Mouse (Mus musculus): ENCODE results near the gene Bbs12. TPM values are rescaled to one million over a fixed set of nuclear protein-coding genes. Genes with fewer than 3 reads are reported as not detected.

The Bbs12 gene
- polyA plus RNA-seq, 1 experiment from 2014 or later, result 1.5 TPM

- TF ChIP-seq EP300 (IDR thresholded peaks at IDR 0.05; ENCODE audit: low read depth) (no peak), CTCF (IDR thresholded peaks at IDR 0.05; ENCODE audit: low read depth) (no peak)
- no peak for ATAC-seq
- Histone ChIP-seq H3K27me3 (ENCODE audit: insufficient read depth, low read length) (no peaks in the 10 kb centered on the region), H3K9me3 (ENCODE audit: low read length) (no peaks in the 10 kb centered on the region), H3K9ac (replicated peaks) (no peak overlapping the region), H3K4me1 (ENCODE audit: insufficient read depth) (no peaks in the 10 kb centered on the region; the same call in 1 of the 2 replicates), H3K4me2 (ENCODE audit: low read depth, low read length) (no peak overlapping the region), H3K4me3 (ENCODE audit: low read depth, low read length) (no peak overlapping the region), H3K27ac (ENCODE audit: low read depth) (no peak overlapping the region), H3K36me3 (replicated peaks; ENCODE audit: insufficient read depth, low read length) (no peaks in the 10 kb centered on the region)
- DNase-seq, result no peak
- WGBS (ENCODE audit: insufficient replicate concordance), result 58% methylated on average over 1 of the region's 1 CpGs
These were observed 32.1 kb upstream of the Bbs12 start for GRCm38 (mm10) chr3:37280221-37280620.

GRCm38 (mm10) chr3:37280871-37281270 is 31.5 kb upstream of the Bbs12 start:
- no peak for DNase-seq
- no peaks in the 10 kb centered on the region; the same call in 1 of the 2 replicates for H3K4me1 ChIP-seq (ENCODE audit: insufficient read depth)
- no peaks in the 10 kb centered on the region for H3K36me3 ChIP-seq (replicated peaks; ENCODE audit: insufficient read depth, low read length)
- H3K9ac ChIP-seq (replicated peaks), result no peak overlapping the region
- no peak overlapping the region for H3K4me3 ChIP-seq (ENCODE audit: low read depth, low read length)
- H3K27ac ChIP-seq (ENCODE audit: low read depth), result no peak overlapping the region
- H3K27me3 ChIP-seq (ENCODE audit: insufficient read depth, low read length), result no peaks in the 10 kb centered on the region
- no peak overlapping the region for H3K4me2 ChIP-seq (ENCODE audit: low read depth, low read length)
- no peak for TF ChIP-seq EP300 (IDR thresholded peaks at IDR 0.05; ENCODE audit: low read depth)
- no peak for TF ChIP-seq CTCF (IDR thresholded peaks at IDR 0.05; ENCODE audit: low read depth)
- ATAC-seq, result no peak
- no peaks in the 10 kb centered on the region for H3K9me3 ChIP-seq (ENCODE audit: low read length)
- WGBS (ENCODE audit: insufficient replicate concordance), result 29% methylated on average over 8 of the region's 8 CpGs

GRCm38 (mm10) chr3:37282299-37282922 is 29.9 kb upstream of the Bbs12 start:
- 82% methylated on average over 11 of the region's 11 CpGs for WGBS (ENCODE audit: insufficient replicate concordance)
- H3K9me3 ChIP-seq (ENCODE audit: low read length), result no peaks in the 10 kb centered on the region
- no peak for DNase-seq
- no peak for ATAC-seq
- no peaks in the 10 kb centered on the region; the same call in 1 of the 2 replicates for H3K4me1 ChIP-seq (ENCODE audit: insufficient read depth)
- H3K4me2 ChIP-seq (ENCODE audit: low read depth, low read length), result no peak overlapping the region
- no peak overlapping the region for H3K27ac ChIP-seq (ENCODE audit: low read depth)
- H3K9ac ChIP-seq (replicated peaks), result no peak overlapping the region
- TF ChIP-seq EP300 (IDR thresholded peaks at IDR 0.05; ENCODE audit: low read depth), result no peak
- TF ChIP-seq CTCF (IDR thresholded peaks at IDR 0.05; ENCODE audit: low read depth), result no peak
- H3K27me3 ChIP-seq (ENCODE audit: insufficient read depth, low read length), result no peaks in the 10 kb centered on the region
- no peaks in the 10 kb centered on the region for H3K36me3 ChIP-seq (replicated peaks; ENCODE audit: insufficient read depth, low read length)
- H3K4me3 ChIP-seq (ENCODE audit: low read depth, low read length), result no peak overlapping the region

GRCm38 (mm10) chr3:37283234-37283633 is 29.1 kb upstream of the Bbs12 start:
- Histone ChIP-seq H3K36me3 (replicated peaks; ENCODE audit: insufficient read depth, low read length) (no peaks in the 10 kb centered on the region), H3K4me3 (ENCODE audit: low read depth, low read length) (no peak overlapping the region), H3K9me3 (ENCODE audit: low read length) (no peaks in the 10 kb centered on the region), H3K27ac (ENCODE audit: low read depth) (no peak overlapping the region), H3K4me2 (ENCODE audit: low read depth, low read length) (no peak overlapping the region), H3K9ac (replicated peaks) (no peak overlapping the region), H3K4me1 (ENCODE audit: insufficient read depth) (no peaks in the 10 kb centered on the region; the same call in 1 of the 2 replicates), H3K27me3 (ENCODE audit: insufficient read depth, low read length) (no peaks in the 10 kb centered on the region)
- ATAC-seq, result no peak
- 35% methylated on average over 4 of the region's 4 CpGs for WGBS (ENCODE audit: insufficient replicate concordance)
- TF ChIP-seq EP300 (IDR thresholded peaks at IDR 0.05; ENCODE audit: low read depth) (no peak), CTCF (IDR thresholded peaks at IDR 0.05; ENCODE audit: low read depth) (no peak)
- DNase-seq, result no peak

GRCm38 (mm10) chr3:37289237-37289636 is 23.1 kb upstream of the Bbs12 start:
- no peak overlapping the region for H3K27ac ChIP-seq (ENCODE audit: low read depth)

GRCm38 (mm10) chr3:37290881-37291541 is 21.3 kb upstream of the Bbs12 start:
- Histone ChIP-seq H3K27me3 (ENCODE audit: insufficient read depth, low read length) (no peaks in the 10 kb centered on the region), H3K4me3 (ENCODE audit: low read depth, low read length) (no peak overlapping the region), H3K4me1 (ENCODE audit: insufficient read depth) (no peaks in the 10 kb centered on the region), H3K4me2 (ENCODE audit: low read depth, low read length) (no peak overlapping the region), H3K9me3 (ENCODE audit: low read length) (no peaks in the 10 kb centered on the region), H3K9ac (replicated peaks) (no peak overlapping the region), H3K36me3 (replicated peaks; ENCODE audit: insufficient read depth, low read length) (no peaks in the 10 kb centered on the region), H3K27ac (ENCODE audit: low read depth) (no peak overlapping the region)
- no peak for ATAC-seq
- TF ChIP-seq EP300 (IDR thresholded peaks at IDR 0.05; ENCODE audit: low read depth), result no peak
- no peak for TF ChIP-seq CTCF (IDR thresholded peaks at IDR 0.05; ENCODE audit: low read depth)
- WGBS (ENCODE audit: insufficient replicate concordance), result 64% methylated on average over 7 of the region's 7 CpGs
- no peak for DNase-seq

More at GRCm38 (mm10) chr3:37289237-37289636, 23.1 kb upstream of the Bbs12 start:
- Histone ChIP-seq H3K4me1 (ENCODE audit: insufficient read depth) (no peaks in the 10 kb centered on the region), H3K9ac (replicated peaks) (no peak overlapping the region), H3K36me3 (replicated peaks; ENCODE audit: insufficient read depth, low read length) (no peaks in the 10 kb centered on the region), H3K4me3 (ENCODE audit: low read depth, low read length) (no peak overlapping the region), H3K4me2 (ENCODE audit: low read depth, low read length) (no peak overlapping the region), H3K9me3 (ENCODE audit: low read length) (no peaks in the 10 kb centered on the region), H3K27me3 (ENCODE audit: insufficient read depth, low read length) (no peaks in the 10 kb centered on the region)
- DNase-seq (no peak), ATAC-seq (no peak)
- TF ChIP-seq EP300 (IDR thresholded peaks at IDR 0.05; ENCODE audit: low read depth) (no peak), CTCF (IDR thresholded peaks at IDR 0.05; ENCODE audit: low read depth) (no peak)
- WGBS (ENCODE audit: insufficient replicate concordance), result 73% methylated on average over 2 of the region's 2 CpGs

Data from liver, postnatal 0 days (tissue).